Mouse (Mus musculus) hindbrain, postnatal 0 days (tissue): ENCODE results near the gene Phc2. TPM values are rescaled to one million over a fixed set of nuclear protein-coding genes. Genes with fewer than 3 reads are reported as not detected.

Experiments used
- ATAC-seq: fragments of 200-750 bp; cut with Nextera tagmentation; 2 replicates; pipeline ENCODE4 v1.8.0; 2017; ENCODE audit warnings: mild to moderate bottlenecking, moderate TSS enrichment, moderate library complexity
- DNase-seq: peaks from one replicate; pipeline ENCODE4 v3.0.0-alpha.2; 2015; ENCODE audit warnings: low spot score
- H3K27ac ChIP-seq: fragments of 300-500 bp; sonication (generic); 2 replicates; pipeline ENCODE4 v1.5.1; 2014; ENCODE audit warnings: mild to moderate bottlenecking
- H3K27me3 ChIP-seq: fragments of 300-500 bp; sonication (generic); 2 replicates; pipeline ENCODE4 v1.6.1; 2014; ENCODE audit warnings: low read length, mixed read lengths; ENCODE audit not compliant: insufficient read depth
- H3K36me3 ChIP-seq: fragments of 300-500 bp; sonication (generic); 2 replicates; pipeline ENCODE4 v1.6.1; 2014; ENCODE audit warnings: low read length, mixed read lengths; ENCODE audit not compliant: insufficient read depth
- H3K4me1 ChIP-seq: fragments of 300-500 bp; sonication (generic); 2 replicates; pipeline ENCODE4 v1.6.1; 2014; ENCODE audit warnings: antibody characterized with exemption, low read length, mixed read lengths; ENCODE audit not compliant: insufficient read depth
- H3K4me2 ChIP-seq: fragments of 300-500 bp; sonication (generic); 2 replicates; pipeline ENCODE4 v1.6.1; 2014; ENCODE audit warnings: low read depth, mild to moderate bottlenecking, low read length, moderate library complexity, mixed read lengths
- H3K4me3 ChIP-seq: fragments of 300-500 bp; sonication (generic); 2 replicates; pipeline ENCODE4 v1.5.1; 2014; ENCODE audit warnings: low read length
- H3K9ac ChIP-seq: fragments of 300-500 bp; sonication (generic); replicated peaks from 2 replicates; pipeline ENCODE4 v1.6.1; 2014; ENCODE audit warnings: mild to moderate bottlenecking, low read length, moderate library complexity, mixed read lengths
- H3K9me3 ChIP-seq: fragments of 300-500 bp; sonication (generic); 2 replicates; pipeline ENCODE4 v1.6.1; 2016; ENCODE audit warnings: low read length, mixed read lengths
- CTCF ChIP-seq: IDR thresholded peaks from 2 replicates; pipeline ENCODE4 v1.5.1; 2016; ENCODE audit warnings: antibody characterized with exemption, control low read depth, low read depth
- WGBS: fragments of 180-500 bp; shearing (Covaris S2); extraction: QIAGEN DNeasy Blood & Tissue Kit; methylation state at CpG from one replicate; pipeline ENCODE4 v1.1.7; 2014; 5-methylcytosine and 5-hydroxymethylcytosine counted together
- polyA plus RNA-seq: library from polyadenylated mRNA; unstranded; fragments of >200 nt; fragmentation: Nextera tagmentation; extraction: Ambion mirVana; gene quantifications from 2 replicates; pipeline ENCODE4 v1.2.1, GENCODE M21; 2015
- total RNA-seq: library from RNA; depleted of rRNA; stranded (reverse); fragments of >200 nt; gene quantifications from 2 replicates; pipeline ENCODE4 v1.2.3, GENCODE M21; 2014

The Phc2 gene
- total and polyA plus RNA-seq, 2 experiments from 2014 or later: 50.7 to 125 TPM

DNA sequence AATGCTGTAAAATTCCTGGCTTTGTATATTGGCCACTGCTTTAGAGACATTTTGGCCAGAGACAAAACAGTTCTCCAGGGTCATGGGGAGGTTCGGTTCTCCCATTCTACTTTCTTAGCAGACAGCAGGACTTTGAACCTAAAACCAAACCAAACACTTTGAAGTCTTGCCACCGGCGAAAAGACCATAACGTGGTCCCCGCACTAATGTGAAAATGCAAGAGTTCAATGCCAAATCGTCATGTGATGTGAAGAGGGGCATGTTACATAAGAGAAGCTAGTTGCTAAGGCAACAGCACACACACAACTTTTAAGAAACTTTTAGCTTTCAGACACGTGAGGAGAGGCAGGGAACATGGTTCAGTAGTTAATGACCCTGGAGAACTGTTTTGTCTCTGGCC, 19.1 kb upstream of the Phc2 start:
- Histone ChIP-seq H3K27ac (no peak overlapping the region), H3K9ac (no peak overlapping the region), H3K4me1 (peaks cover 19% of the 10 kb centered on the region; the same call in 1 of the 2 replicates), H3K9me3 (no peaks in the 10 kb centered on the region), H3K27me3 (no peaks in the 10 kb centered on the region), H3K4me2 (no peak overlapping the region), H3K4me3 (no peak overlapping the region), H3K36me3 (no peaks in the 10 kb centered on the region)
- 61% methylated on average over 7 of the region's 7 CpGs for whole genome bisulfite sequencing
- no peak for DNase-seq
- no peak for TF ChIP-seq CTCF
- no peak for ATAC-seq

- no peak for DNase-seq
- Histone ChIP-seq H3K4me2 (no peak overlapping the region), H3K9me3 (no peaks in the 10 kb centered on the region), H3K27ac (no peak overlapping the region), H3K4me1 (peaks cover 19% of the 10 kb centered on the region; the same call in 1 of the 2 replicates), H3K9ac (no peak overlapping the region), H3K36me3 (no peaks in the 10 kb centered on the region), H3K4me3 (no peak overlapping the region), H3K27me3 (no peaks in the 10 kb centered on the region)
- ATAC-seq: no peak
- no peak for TF ChIP-seq CTCF
- 63% methylated on average over 10 of the region's 10 CpGs for WGBS
Measured at GRCm38 (mm10) chr4:128635894-128636585, 18.5 kb upstream of the Phc2 start.

DNA sequence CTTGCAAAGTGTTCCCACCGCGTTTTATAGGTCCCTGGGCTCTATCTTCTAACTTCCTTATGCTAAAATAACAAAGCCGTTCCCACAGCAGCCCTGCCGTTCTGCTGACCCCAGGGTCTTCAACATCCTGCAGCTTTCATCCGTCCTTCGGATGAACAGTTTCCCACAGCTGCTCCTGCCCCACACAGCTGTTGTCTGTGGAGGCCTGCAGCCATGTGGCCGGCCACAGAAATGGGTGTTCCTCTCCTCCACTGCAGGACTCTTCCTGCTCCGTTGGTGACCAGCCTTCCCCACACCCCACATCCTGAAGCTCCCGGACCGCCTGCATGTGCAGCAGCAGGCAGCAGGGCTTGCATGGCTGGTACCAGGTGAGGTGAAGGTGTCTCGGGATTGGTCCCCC, 17.3 kb upstream of the Phc2 start:
- H3K36me3 ChIP-seq: no peaks in the 10 kb centered on the region
- H3K4me3 ChIP-seq: no peak overlapping the region
- no peak for TF ChIP-seq CTCF
- DNase-seq: no peak
- ATAC-seq: no peak
- H3K27me3 ChIP-seq: no peaks in the 10 kb centered on the region
- H3K4me2 ChIP-seq: no peak overlapping the region
- WGBS: 42% methylated on average over 11 of the region's 11 CpGs
- peaks cover 19% of the 10 kb centered on the region; the same call in 1 of the 2 replicates for H3K4me1 ChIP-seq
- H3K27ac ChIP-seq: no peak overlapping the region
- no peak overlapping the region for H3K9ac ChIP-seq
- H3K9me3 ChIP-seq: no peaks in the 10 kb centered on the region

GRCm38 (mm10) chr4:128638265-128638923, 16.1 kb upstream of the Phc2 start:
- ATAC-seq: no peak
- TF ChIP-seq CTCF: no peak
- DNase-seq: peak; percentile 28
- peaks cover 19% of the 10 kb centered on the region; the same call in 1 of the 2 replicates for H3K4me1 ChIP-seq
- H3K36me3 ChIP-seq: no peaks in the 10 kb centered on the region
- H3K27ac ChIP-seq: no peak overlapping the region
- WGBS: 69% methylated on average over 18 of the region's 18 CpGs
- H3K4me2 ChIP-seq: no peak overlapping the region
- H3K9ac ChIP-seq: no peak overlapping the region
- H3K27me3 ChIP-seq: no peaks in the 10 kb centered on the region
- no peaks in the 10 kb centered on the region for H3K9me3 ChIP-seq
- no peak overlapping the region for H3K4me3 ChIP-seq

DNA sequence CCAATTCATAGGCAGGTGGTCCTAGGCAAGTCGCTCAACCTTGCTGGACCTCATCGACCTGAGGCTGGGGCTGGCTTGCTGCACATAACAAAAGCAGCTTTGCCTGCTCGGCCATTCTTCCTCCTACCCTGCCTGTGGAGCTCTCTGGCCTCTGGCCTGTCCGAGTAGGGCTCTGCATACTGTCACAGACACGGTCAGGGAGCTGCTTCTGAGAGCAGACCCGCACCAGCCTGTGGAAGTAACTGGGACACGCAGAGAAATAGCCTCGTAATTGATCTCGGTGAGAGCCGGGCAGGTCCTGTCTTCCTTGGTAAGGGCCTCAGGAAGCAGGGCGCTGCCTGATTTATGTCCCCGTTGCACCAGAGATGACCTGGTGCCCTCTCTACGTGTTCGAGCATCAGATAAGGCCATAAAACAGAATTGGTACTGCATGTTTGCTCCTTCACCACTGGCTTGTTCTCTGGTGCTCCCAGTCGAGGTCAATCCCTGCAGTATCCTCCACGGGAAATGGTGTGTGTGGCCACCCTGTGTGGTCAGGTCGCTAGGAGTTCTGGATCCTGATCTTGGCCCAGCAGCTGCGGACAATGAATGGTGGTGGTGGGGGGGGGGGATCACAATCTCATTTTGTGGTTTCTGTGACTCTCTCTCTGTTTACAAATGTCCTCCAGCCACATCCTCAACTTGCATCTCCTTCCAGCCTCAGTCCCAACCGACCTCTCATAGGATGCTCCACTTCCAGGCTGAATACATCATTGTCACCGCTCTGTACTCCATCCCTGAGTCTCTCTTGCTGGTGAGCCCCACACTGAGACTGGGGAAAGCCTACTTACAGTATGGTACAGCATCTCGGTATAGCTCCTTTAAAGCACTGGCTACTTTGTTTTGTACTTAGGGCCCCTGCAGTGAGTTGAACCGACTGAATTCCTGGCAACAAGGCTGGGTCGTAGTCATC, 12.5 kb upstream of the Phc2 start:
- no peak for DNase-seq
- no peak overlapping the region for H3K4me3 ChIP-seq
- peaks cover 12% of the 10 kb centered on the region; the same call in 1 of the 2 replicates for H3K4me1 ChIP-seq
- 60% methylated on average over 23 of the region's 23 CpGs for WGBS
- no peaks in the 10 kb centered on the region for H3K27me3 ChIP-seq
- H3K9me3 ChIP-seq: no peaks in the 10 kb centered on the region
- no peak overlapping the region for H3K27ac ChIP-seq
- ATAC-seq: no peak
- TF ChIP-seq CTCF: no peak
- H3K4me2 ChIP-seq: no peak overlapping the region
- no peaks in the 10 kb centered on the region for H3K36me3 ChIP-seq
- H3K9ac ChIP-seq: no peak overlapping the region

- 76% methylated on average over 6 of the region's 6 CpGs for WGBS
- no peak for ATAC-seq
- Histone ChIP-seq H3K36me3 (no peaks in the 10 kb centered on the region), H3K9me3 (no peaks in the 10 kb centered on the region), H3K27ac (no peak overlapping the region), H3K27me3 (no peaks in the 10 kb centered on the region), H3K4me2 (no peak overlapping the region), H3K9ac (no peak overlapping the region), H3K4me1 (no peaks in the 10 kb centered on the region), H3K4me3 (no peak overlapping the region)
- DNase-seq: no peak
- no peak for TF ChIP-seq CTCF
Measured at GRCm38 (mm10) chr4:128645896-128646295, 8.6 kb upstream of the Phc2 start.
